Mouse (Mus musculus) right cerebral cortex, postnatal 10 days (tissue): ENCODE data around the gene Gm3591.
"Not testable (repeated sequence)": the region's sequence is repeated elsewhere in the genome, so short reads cannot be mapped to it uniquely, and the experiment has no call there.

Experiments
- DNase-seq, 2 experiments: peaks; one replicate each; pipeline ENCODE4 v3.0.0; 2021; ENCODE audit warnings: low spot score in 2 of 2

Gene Gm3591

DNA sequence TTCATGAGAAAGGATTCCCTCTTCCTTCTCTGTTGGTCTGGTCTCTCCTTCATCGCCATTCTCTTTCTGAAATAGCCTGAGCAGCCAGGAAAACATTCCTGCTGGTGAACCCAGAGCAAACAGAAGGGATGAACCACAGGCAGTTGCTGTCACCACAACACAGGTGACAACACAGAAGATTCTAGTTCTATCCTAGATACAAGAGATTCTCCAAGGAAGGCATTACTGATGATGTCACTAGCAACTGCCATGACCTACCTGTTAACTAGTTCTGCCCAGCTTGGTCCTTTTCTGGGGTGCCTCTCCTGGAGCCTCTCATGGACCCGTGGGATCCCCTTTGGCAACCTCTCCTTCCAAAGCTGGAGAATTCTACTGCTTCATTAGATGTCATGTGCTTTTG is at the start of gene Gm3591:
Gene Gm3591 (minus strand): TSS at position 101 of the 400 bp plus-strand sequence.
- DNase-seq = not testable (repeated sequence)

- not testable (repeated sequence) for DNase-seq
Observed at GRCm38 (mm10) chr14:6444511-6444910, 32.2 kb upstream of the Gm3591 start, which contains the start of gene Gm3594. Gene Gm3594, minus strand, starts transcription at chr14:6444611.

- DNase-seq = peak in 1 of 2 experiments; percentile 17
Observed at GRCm38 (mm10) chr14:6440774-6441173, 28.5 kb upstream of the Gm3591 start.

DNA sequence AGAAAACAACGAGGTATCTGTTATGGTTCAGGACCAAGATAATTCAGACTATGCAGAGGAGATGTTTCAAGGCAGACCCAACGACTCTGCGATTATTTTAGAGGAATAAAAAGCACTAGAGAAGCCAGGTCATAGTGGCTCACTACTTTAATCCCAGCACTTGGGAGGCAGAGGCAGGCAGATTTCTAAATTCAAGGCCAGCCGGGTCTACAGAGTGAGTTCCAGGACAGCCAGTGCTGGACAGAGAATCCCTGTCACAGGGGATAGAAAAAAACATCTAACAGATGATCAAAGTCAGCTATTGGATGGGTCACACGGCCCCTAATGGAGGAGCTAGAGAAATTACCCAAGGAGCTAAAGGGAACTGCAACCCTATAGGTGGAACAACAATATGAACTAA is 27.9 kb upstream of the Gm3591 start:
- DNase-seq = peak in 1 of 2 experiments; percentile 20

DNA sequence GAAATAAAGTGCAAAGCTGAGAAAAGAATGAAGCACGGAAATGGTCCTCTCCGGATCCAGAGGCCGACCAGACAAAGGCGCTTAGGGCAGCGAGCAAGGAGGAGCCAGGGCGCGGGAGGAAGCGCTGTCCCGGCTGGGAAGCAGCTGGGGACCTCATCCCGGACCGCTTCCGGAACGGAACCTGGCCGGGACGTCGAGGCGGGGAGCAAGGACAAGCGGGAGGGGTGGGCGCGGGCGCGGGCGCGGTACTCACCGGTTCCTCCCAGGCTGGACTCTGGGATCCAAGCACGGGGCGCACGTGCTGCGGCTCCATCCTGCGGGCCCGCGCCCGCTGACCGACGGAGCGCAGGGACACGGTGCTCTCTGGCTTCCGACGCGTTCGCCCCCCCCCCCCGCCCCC is 14.5 kb upstream of the Gm3591 start:
- DNase-seq = peak; percentile 32 to 37

DNA sequence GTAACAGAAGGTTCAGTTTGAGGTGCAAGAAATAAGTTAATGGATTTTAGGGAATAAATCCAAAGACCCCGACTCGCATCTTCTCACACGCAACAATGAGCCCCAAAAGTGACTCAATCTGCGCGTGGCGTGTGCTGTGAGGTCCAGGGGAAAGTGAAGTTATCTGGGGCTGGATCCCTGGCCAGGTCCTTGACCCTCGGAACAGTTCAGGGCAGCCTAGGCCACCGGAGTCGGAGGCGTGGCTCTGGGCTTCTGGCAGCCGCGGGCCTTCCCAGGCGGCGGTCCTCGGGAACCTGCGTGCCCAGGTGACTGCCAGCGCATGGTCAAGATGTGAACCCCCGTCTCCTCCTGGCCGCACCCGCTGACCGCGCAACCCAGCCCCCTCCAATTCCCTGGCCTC is 14.1 kb upstream of the Gm3591 start:
- DNase-seq = peak in 1 of 2 experiments; percentile 15

- not testable (repeated sequence) for DNase-seq
Observed at GRCm38 (mm10) chr14:6390219-6390618, 22.1 kb downstream of the Gm3591 start, which contains the start of gene Gm16440. Gene Gm16440, minus strand, starts transcription at chr14:6390319.
